Mouse (Mus musculus): ENCODE data around the gene Prrc2b.

Prrc2b gene

GRCm38 (mm10) chr2:32162102-32162501 is 11.2 kb downstream of the Prrc2b start:
- no peak for DNase-seq (ENCODE audit: low spot score)

GRCm38 (mm10) chr2:32162646-32163045 is 11.8 kb downstream of the Prrc2b start:
- no peak for DNase-seq (ENCODE audit: low spot score)

- no peak for DNase-seq (ENCODE audit: low spot score)
Measured at GRCm38 (mm10) chr2:32163057-32163456, 12.2 kb downstream of the Prrc2b start.

GRCm38 (mm10) chr2:32164503-32164902 is 13.6 kb downstream of the Prrc2b start:
- DNase-seq (ENCODE audit: low spot score): no peak

GRCm38 (mm10) chr2:32165040-32165800 is 14.3 kb downstream of the Prrc2b start:
- no peak for DNase-seq (ENCODE audit: low spot score)

GRCm38 (mm10) chr2:32166581-32166980 is 15.7 kb downstream of the Prrc2b start:
- DNase-seq (ENCODE audit: low spot score): no peak

GRCm38 (mm10) chr2:32167034-32167770 is 16.3 kb downstream of the Prrc2b start:
- DNase-seq (ENCODE audit: low spot score): no peak

- DNase-seq (ENCODE audit: low spot score): no peak
Measured at GRCm38 (mm10) chr2:32167819-32168218, 16.9 kb downstream of the Prrc2b start.

GRCm38 (mm10) chr2:32169292-32169691 is 18.4 kb downstream of the Prrc2b start:
- DNase-seq (ENCODE audit: low spot score): no peak

- DNase-seq (ENCODE audit: low spot score): no peak
Measured at GRCm38 (mm10) chr2:32170010-32170409, 19.1 kb downstream of the Prrc2b start.

GRCm38 (mm10) chr2:32171658-32172433 is 21.0 kb downstream of the Prrc2b start:
- no peak for DNase-seq (ENCODE audit: low spot score)

GRCm38 (mm10) chr2:32174170-32174741 is 23.4 kb downstream of the Prrc2b start:
- no peak for DNase-seq (ENCODE audit: low spot score)

GRCm38 (mm10) chr2:32175051-32175466 is 24.2 kb downstream of the Prrc2b start:
- no peak for DNase-seq (ENCODE audit: low spot score)

GRCm38 (mm10) chr2:32175508-32175907 is 24.6 kb downstream of the Prrc2b start:
- DNase-seq (ENCODE audit: low spot score): no peak

GRCm38 (mm10) chr2:32176848-32177247 is 26.0 kb downstream of the Prrc2b start:
- no peak for DNase-seq (ENCODE audit: low spot score)

- no peak for DNase-seq (ENCODE audit: low spot score)
Measured at GRCm38 (mm10) chr2:32177397-32178060, 26.6 kb downstream of the Prrc2b start.

GRCm38 (mm10) chr2:32179363-32179762 is 28.5 kb downstream of the Prrc2b start:
- DNase-seq (ENCODE audit: low spot score): no peak

GRCm38 (mm10) chr2:32180127-32180526 is 29.2 kb downstream of the Prrc2b start:
- DNase-seq (ENCODE audit: low spot score): no peak

GRCm38 (mm10) chr2:32181364-32181763 is 30.5 kb downstream of the Prrc2b start:
- DNase-seq (ENCODE audit: low spot score): no peak

GRCm38 (mm10) chr2:32182119-32182518 is 31.2 kb downstream of the Prrc2b start:
- no peak for DNase-seq (ENCODE audit: low spot score)

- no peak for DNase-seq (ENCODE audit: low spot score)
Measured at GRCm38 (mm10) chr2:32182676-32183296, 31.9 kb downstream of the Prrc2b start.

Data from ovary, postnatal 10 days (tissue).